Mouse (Mus musculus) kidney, embryonic 14.5 days (tissue): ENCODE data around the gene Vcp. TPM values are rescaled to one million over a fixed set of nuclear protein-coding genes. Genes with fewer than 3 reads are reported as not detected.
"Not testable (repeated sequence)": the region's sequence is repeated elsewhere in the genome, so short reads cannot be mapped to it uniquely, and the experiment has no call there.

ENCODE experiments used
- ATAC-seq: fragments of 200-750 bp; cut with Nextera tagmentation; 2 replicates; pipeline ENCODE4 v1.8.0; 2017; ENCODE audit warnings: moderate number of reproducible peaks, mild to moderate bottlenecking, moderate TSS enrichment, moderate library complexity; ENCODE audit not compliant: low FRiP score, low TSS enrichment
- H3K27ac ChIP-seq: fragments of 300-500 bp; sonication (generic); 2 replicates; pipeline ENCODE4 v1.5.1; 2014; ENCODE audit warnings: low read depth, mild to moderate bottlenecking, low read length, moderate library complexity, mixed read lengths
- H3K27me3 ChIP-seq: fragments of 300-500 bp; sonication (generic); 2 replicates; pipeline ENCODE4 v1.6.1; 2014; ENCODE audit warnings: mild to moderate bottlenecking, low read length; ENCODE audit not compliant: control insufficient read depth, insufficient read depth
- H3K36me3 ChIP-seq: fragments of 300-500 bp; sonication (generic); 2 replicates; pipeline ENCODE4 v1.6.1; 2014; ENCODE audit warnings: low read length, mixed read lengths; ENCODE audit not compliant: control insufficient read depth, insufficient read depth
- H3K4me1 ChIP-seq: fragments of 300-500 bp; sonication (generic); 2 replicates; pipeline ENCODE4 v1.6.1; 2014; ENCODE audit warnings: low read length, mixed read lengths; ENCODE audit not compliant: control insufficient read depth, insufficient read depth
- H3K4me2 ChIP-seq: fragments of 300-500 bp; sonication (generic); replicated peaks from 2 replicates; pipeline ENCODE4 v1.6.1; 2014; ENCODE audit warnings: low read depth, mild to moderate bottlenecking, low read length
- H3K4me3 ChIP-seq: fragments of 300-500 bp; sonication (generic); 2 replicates; pipeline ENCODE4 v1.5.1; 2014; ENCODE audit warnings: mild to moderate bottlenecking, low read length
- H3K9ac ChIP-seq: fragments of 300-500 bp; sonication (generic); 2 replicates; pipeline ENCODE4 v1.6.1; 2014; ENCODE audit warnings: low read depth, mild to moderate bottlenecking, low read length, moderate library complexity
- H3K9me3 ChIP-seq: fragments of 300-500 bp; sonication (generic); 2 replicates; pipeline ENCODE4 v1.6.1; 2016; ENCODE audit warnings: low read length; ENCODE audit not compliant: control insufficient read depth
- WGBS: fragments of 180-500 bp; shearing (Covaris S2); extraction: QIAGEN DNeasy Blood & Tissue Kit; methylation state at CpG from one replicate; pipeline ENCODE4 v1.1.7; 2014; 5-methylcytosine and 5-hydroxymethylcytosine counted together
- polyA plus RNA-seq: library from polyadenylated mRNA; unstranded; fragments of >200 nt; fragmentation: Nextera tagmentation; extraction: Ambion mirVana; gene quantifications from 2 replicates; pipeline ENCODE4 v1.2.1, GENCODE M21; 2014

The Vcp gene
- polyA plus RNA-seq, result 351 and 554 TPM in 2 replicates

DNA sequence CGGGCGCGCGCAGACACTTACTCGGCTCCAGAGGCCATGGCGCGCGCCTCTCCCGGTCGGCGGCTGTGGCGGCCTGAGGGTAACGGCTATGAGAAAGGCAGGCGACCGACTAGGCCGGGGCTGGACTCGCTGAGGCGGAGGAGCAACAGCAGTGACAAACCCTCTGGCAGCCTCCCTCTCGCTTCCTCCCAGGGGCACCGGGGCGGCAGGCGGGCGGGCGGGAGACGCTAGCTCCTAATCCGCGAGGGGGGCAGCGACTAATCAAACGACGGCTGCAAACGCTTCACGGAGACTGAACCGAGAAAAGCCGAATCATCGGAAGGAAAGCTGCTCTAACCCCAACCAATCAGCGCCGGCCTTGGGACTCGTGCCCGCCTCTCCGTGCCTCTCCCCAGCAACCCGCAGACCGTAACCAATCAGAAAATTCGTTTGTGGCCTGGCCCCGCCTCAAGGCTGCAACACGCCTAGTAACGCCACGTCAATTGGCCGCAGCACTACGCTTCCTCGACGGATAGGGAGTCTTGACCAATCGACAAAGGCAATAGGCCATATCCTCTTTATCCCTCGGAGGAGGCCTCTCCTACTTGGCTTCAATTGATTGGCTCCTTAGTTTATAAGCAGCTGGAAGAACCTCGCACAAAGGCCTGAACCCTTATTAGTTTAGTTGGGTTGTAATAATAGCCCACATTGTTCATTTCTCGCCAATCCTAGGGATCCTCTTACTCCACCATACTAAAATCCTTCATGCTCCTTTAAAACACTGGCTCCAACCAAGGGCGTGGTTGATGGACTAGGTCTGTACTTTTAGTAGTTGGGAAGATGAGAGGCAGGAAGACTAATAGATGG, at the start of gene Vcp:
Gene Vcp (minus strand): TSS at position 367 of the 846 bp plus-strand sequence.
- peak within 1 kb of the TSS; percentile 91 for H3K4me3 ChIP-seq
- ATAC-seq, result peak; percentile 99
- peak within 1 kb of the TSS; percentile 89 for H3K9ac ChIP-seq
- H3K27me3 ChIP-seq, H3K9me3 ChIP-seq: not testable (repeated sequence)
- peaks cover 20% of the 10 kb centered on the region for H3K36me3 ChIP-seq
- WGBS, result under 1% methylated on average over 46 of the region's 56 CpGs
- H3K4me1 ChIP-seq, result peaks cover 16% of the 10 kb centered on the region
- H3K4me2 ChIP-seq, result peak within 1 kb of the TSS; percentile 85
- peak within 1 kb of the TSS; percentile 100 for H3K27ac ChIP-seq

DNA sequence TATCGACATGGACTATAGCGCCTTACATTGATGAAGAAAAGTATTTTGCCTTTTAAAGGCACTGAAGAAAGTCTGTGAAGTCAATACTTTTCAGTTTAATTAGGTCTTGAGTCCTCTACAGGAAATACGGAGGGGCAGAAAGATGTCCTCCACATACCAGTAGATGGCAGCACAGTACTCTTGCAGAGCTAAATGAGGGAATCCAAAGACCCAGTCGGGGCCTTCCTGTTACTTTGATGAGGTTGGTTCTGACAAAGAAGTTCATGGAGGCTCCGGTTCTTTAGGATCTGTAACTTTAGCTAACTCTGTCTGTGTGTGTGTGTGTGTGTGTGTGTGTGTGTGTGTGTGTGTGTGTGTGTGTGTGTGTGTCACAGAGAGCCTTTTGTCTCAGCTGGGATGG, 46.9 kb upstream of the Vcp start:
- Histone ChIP-seq H3K9me3 (no peaks in the 10 kb centered on the region), H3K4me2 (no peak overlapping the region), H3K27ac (no peak overlapping the region), H3K27me3 (no peaks in the 10 kb centered on the region), H3K9ac (no peak overlapping the region), H3K4me3 (no peak overlapping the region), H3K36me3 (no peaks in the 10 kb centered on the region), H3K4me1 (peaks cover 16% of the 10 kb centered on the region)
- ATAC-seq, result no peak
- 9% methylated on average over 5 of the region's 5 CpGs for WGBS

DNA sequence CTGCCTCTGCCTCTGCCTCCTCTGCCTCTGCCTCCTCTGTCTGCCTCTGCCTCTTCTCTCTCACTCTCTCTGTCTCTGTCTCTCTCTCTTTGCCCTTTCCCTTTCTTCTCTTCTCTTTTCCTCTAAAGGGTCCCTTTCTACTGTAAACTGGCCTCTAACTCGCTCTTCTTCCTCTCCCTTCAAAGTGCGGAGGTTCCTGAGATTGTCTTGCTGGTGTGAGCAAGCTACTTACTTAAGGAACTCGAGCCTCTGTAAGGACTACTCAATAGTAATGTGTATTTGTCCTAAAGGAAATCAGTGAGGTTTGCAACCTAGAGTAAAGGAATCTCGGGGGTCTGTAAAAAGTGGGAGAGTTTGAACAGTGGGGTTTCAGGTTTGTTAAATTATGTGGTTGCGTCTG, 46.3 kb upstream of the Vcp start:
- H3K36me3 ChIP-seq, result no peaks in the 10 kb centered on the region
- H3K9ac ChIP-seq, result no peak overlapping the region
- no peaks in the 10 kb centered on the region for H3K27me3 ChIP-seq
- H3K4me3 ChIP-seq, result no peak overlapping the region
- ATAC-seq, result no peak
- no peak overlapping the region for H3K4me2 ChIP-seq
- no peak overlapping the region for H3K27ac ChIP-seq
- peaks cover 16% of the 10 kb centered on the region for H3K4me1 ChIP-seq
- H3K9me3 ChIP-seq, result no peaks in the 10 kb centered on the region
- WGBS, result 60% methylated on average over 5 of the region's 5 CpGs

DNA sequence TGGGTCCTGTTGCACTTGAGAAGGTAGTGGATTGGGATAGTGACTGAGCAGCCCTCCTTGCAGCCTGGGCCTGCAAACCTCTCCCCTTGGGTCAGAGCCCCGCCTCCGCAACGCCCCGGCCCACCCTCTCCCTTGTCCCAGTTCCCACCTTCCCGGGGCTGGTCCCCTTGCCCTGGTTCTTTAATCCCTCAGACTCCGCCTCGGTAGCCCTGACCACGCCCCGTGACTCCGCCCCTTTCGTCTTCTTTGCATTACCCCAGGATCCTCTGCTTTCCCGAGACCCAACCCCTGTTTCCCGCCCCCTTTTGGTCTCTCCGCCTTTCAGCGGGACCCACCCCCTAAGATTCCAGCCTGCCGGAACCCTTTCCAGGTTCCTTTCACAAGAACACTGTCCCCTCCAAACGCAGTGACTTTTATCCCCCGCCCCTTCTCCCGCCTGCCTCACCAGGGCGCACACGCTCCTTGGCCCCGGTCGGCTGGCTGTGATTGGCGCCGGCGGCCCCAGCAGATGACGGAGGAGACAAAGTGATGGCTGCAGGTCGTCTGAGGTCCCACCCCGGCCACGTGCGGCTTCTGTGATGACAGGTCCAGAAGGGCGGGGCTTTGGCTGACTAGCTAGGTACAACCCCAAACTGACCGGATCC, 45.5 kb upstream of the Vcp start, which contains the start of gene Fam214b:
Gene Fam214b (minus strand): TSS at position 562 of the 644 bp plus-strand sequence.
- Histone ChIP-seq H3K9me3 (no peaks in the 10 kb centered on the region), H3K9ac (peak within 1 kb of the TSS; percentile 55), H3K36me3 (no peaks in the 10 kb centered on the region), H3K27ac (peak within 1 kb of the TSS; percentile 30; the same call in 1 of the 2 replicates), H3K4me1 (peaks cover 16% of the 10 kb centered on the region), H3K27me3 (no peaks in the 10 kb centered on the region), H3K4me3 (peak within 1 kb of the TSS; percentile 37), H3K4me2 (peak within 1 kb of the TSS; percentile 79)
- under 1% methylated on average over 32 of the region's 33 CpGs for WGBS
- ATAC-seq, result peak; percentile 93

DNA sequence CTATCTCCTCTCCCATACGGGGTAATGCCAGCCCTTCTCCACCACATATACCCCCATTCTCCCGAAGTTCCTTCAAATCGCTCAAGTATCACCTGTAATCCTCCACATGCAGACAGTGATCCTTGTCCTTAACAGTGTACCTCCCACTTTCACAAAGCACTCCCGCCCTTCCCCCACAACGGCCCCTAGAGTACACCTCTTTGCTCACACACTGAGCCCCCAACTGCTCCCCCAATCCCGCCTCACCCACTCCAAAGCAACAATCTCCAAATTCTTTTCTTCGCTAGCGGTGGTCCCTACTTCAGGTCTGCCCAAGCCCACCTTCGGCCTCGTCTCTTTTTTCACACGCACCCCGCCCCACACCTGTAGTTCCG, 45.0 kb upstream of the Vcp start:
- Histone ChIP-seq H3K9ac (peak overlapping the region; percentile 55), H3K9me3 (no peaks in the 10 kb centered on the region), H3K27ac (0 out of 2 replicates have a peak overlapping the region, but pooled peaks have one; percentile 30), H3K27me3 (no peaks in the 10 kb centered on the region), H3K4me3 (peak overlapping the region; percentile 37), H3K4me1 (peaks cover 16% of the 10 kb centered on the region), H3K36me3 (no peaks in the 10 kb centered on the region), H3K4me2 (peak overlapping the region; percentile 79)
- 6% methylated on average over 13 of the region's 13 CpGs for WGBS
- peak; percentile 14; the same call in 1 of the 2 replicates for ATAC-seq

DNA sequence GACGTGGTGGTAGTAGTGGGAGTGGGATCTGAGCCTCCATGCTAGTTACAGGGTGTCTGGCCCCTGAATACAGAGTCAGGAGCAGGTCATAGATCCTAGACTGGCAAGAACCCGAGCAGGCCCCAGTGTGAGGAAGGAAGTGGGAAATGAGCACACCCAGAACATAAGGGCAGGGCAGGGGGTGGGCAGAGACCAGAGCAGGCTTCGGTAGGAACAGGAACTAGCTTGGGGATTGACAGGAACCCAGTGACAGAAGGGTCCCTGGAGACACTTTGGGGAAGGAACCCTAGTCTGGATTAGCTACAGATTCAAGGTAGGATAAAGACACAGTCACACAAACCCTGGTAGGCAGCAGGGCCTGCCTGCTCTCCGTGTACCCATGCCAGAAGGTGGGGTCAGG, 44.4 kb upstream of the Vcp start:
- WGBS, result 23% methylated on average over 4 of the region's 4 CpGs
- Histone ChIP-seq H3K9ac (no peak overlapping the region), H3K4me2 (peak overlapping the region; percentile 79), H3K4me3 (no peak overlapping the region; the same call in 1 of the 2 replicates), H3K27me3 (no peaks in the 10 kb centered on the region), H3K36me3 (no peaks in the 10 kb centered on the region), H3K9me3 (no peaks in the 10 kb centered on the region), H3K27ac (peak overlapping the region; percentile 62; the same call in 1 of the 2 replicates), H3K4me1 (peaks cover 16% of the 10 kb centered on the region)
- ATAC-seq, result no peak

DNA sequence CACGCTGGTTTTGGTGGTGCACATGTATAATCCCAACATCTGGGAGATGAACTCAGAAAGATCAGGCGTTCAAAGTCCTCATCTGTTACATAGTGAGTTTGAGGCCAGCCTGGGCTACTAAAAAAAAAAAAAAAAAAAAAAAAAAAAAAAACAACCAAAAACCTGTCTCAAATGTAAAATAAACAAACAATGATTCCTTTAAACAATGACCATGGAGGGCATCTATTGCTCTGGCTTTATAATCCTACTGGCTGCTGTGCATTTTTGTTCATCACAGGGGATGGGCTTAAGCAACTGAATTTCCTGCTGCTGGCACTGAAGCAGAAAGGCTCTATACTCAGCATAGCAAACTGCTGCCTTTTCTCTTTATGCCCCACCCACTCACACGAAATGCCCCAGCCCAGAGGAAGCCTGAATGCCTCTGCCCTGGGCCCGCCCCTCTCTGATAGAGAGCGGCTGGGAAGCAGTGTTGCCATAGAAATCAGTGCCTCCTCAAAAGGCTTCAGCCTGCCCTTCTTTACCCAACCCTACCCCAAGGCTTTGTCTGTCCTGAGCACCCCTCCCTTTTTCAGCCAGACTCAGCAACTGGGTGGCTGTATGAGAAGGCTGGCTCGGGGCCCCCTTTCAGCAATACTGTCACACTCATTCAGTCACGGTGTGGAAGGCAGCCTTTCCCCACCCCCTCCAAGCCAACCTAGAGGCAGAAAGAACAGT, 43.5 kb upstream of the Vcp start:
- no peaks in the 10 kb centered on the region for H3K36me3 ChIP-seq
- H3K9ac ChIP-seq, result 0 out of 2 replicates have a peak overlapping the region, but pooled peaks have one; percentile 18
- H3K4me1 ChIP-seq, result peaks cover 20% of the 10 kb centered on the region
- H3K27ac ChIP-seq, result peak overlapping the region; percentile 62
- WGBS, result 22% methylated on average over 7 of the region's 7 CpGs
- H3K27me3 ChIP-seq, result no peaks in the 10 kb centered on the region
- H3K4me2 ChIP-seq, result peak overlapping the region; percentile 31; the same call in 1 of the 2 replicates
- H3K9me3 ChIP-seq, result no peaks in the 10 kb centered on the region
- peak overlapping the region; percentile 14; the same call in 1 of the 2 replicates for H3K4me3 ChIP-seq
- ATAC-seq, result peak; percentile 8

DNA sequence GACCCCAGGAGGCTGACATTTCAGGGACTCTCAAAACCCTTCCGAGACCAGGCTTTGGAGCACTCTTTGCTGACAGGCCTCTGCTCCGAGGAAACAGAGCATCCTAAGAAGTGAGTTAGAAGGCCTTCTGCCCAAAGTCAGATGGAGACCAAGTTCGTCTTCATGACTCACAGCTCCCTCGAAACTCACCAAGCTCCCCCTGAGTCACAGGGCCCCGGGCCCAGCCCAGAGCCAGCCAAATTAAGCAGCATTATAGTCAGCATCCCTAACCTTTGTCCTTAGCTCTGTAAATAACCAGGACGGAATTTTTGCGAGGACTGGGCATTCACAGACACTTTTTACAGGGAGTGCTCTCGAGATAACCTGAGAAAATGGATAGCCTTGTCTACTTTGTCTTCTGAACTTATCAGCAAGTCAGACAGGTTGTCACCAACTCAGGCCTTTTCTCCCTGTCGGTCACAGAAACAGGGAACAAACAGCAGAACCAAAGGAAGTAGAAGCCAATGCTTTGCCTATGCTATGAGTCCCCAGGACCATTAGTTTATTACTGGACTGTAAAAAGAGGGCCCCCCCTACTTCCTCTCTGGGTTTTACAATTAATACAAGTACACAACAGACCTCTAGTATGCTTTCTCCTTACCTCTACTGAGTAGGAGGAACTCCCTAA, 40.7 kb upstream of the Vcp start:
- Histone ChIP-seq H3K4me3 (no peak overlapping the region), H3K36me3 (peaks cover 3% of the 10 kb centered on the region; the same call in 1 of the 2 replicates), H3K4me2 (no peak overlapping the region), H3K9ac (no peak overlapping the region), H3K4me1 (peaks cover 22% of the 10 kb centered on the region), H3K9me3 (no peaks in the 10 kb centered on the region), H3K27ac (no peak overlapping the region), H3K27me3 (no peaks in the 10 kb centered on the region)
- no peak for ATAC-seq
- 73% methylated on average over 9 of the region's 9 CpGs for WGBS
